Mouse (Mus musculus) cerebellum, adult 9-11 months (tissue): ENCODE measurements around the gene Akain1.

ENCODE experiments used
- DNase-seq: peaks from one replicate; pipeline ENCODE4 v3.0.0; 2022

Akain1 gene

DNA sequence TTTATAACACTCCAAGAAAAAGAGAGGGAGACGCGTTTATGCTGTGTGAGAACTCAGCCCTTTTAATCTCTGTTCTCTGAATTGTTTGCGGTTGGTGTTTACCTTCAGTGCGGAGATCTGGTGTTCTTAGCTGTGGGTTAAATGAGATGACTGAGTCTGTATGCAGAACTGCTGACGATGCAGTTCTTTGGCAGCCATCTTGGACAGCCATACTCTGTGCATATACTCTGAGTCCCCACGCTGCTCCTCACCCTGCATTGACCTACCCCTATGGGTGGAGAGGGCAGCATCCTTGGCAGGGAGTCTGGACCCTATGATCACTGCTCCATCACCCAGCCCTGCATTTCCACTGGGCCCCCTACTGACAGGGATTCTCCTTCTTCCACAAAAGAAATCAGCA, 48.8 kb downstream of the Akain1 start:
- DNase-seq: no peak

DNA sequence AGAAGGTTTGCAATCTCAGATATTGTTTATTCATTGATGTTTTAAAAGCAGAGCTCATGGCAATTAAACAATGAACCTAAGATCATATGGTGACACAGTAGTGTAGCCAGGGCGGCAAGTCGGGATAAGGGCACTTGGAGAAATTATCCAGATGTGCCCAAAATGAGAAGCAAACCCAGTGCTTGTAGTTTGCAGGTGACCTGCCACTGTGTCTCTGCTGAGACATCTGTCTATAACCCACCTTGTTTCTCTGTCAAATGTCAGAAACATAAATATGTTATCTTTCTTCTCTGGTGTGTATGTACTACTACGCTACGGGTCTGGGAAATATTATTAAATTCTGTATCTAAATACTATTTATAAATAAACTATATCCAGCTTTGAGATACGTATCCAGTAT, 49.7 kb downstream of the Akain1 start:
- no peak for DNase-seq

DNA sequence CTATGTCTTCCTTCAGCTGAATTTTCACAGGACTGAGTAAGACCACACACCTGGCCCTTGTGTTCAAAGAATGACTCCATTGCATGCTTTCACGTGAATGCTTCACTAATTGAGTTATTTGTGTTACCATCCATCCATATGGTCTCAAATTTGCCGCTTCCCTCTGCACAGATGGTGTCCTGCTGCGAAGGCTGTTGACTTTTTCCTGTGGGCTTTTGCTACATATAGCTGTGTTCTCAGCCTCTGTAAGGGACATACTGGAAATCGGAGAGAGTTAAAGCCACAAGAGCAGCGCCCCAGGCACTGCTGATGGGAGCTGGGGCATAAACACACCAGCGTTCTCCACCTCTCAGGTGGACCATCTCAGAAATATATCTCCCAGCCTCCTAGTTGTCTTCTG, 53.2 kb downstream of the Akain1 start:
- peak; percentile 30 for DNase-seq

DNA sequence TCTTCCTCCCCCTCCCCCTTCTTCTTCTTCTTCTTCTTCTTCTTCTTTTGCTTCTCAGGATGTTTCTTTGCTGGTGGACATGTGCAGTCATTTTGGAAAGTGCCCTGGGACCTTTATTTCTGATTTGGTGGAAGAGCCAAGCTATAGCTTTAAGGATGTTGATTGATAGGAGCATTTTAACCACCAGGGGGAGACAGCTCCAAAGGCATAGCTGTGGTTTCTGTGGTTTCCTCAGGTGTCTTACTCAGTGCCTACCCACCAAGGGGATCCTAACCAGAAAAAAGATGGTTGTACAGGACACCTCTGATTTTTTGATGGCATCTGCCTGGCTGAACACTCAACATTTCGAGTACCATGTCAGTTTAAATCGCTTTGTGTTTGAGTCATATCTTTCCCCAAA, 56.4 kb downstream of the Akain1 start:
- DNase-seq: no peak

DNA sequence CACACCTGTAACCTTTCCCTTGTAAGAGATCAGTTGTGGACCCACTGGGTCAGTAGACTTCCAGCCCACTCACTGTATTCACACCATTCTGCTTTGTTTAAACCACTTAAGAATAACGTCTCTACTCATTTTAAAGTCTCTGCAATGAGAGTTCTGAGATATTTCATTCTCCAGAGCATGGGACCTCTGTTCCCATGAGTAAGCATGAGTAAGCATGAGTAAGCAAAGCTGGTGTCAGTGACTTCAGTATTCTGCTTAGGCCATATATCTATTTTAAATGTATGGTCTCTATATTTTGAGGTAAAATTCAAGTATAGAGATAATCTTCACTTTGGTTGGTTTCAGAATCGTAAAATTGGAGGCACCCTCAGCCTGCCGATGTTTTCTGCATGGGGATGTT, 57.0 kb downstream of the Akain1 start:
- DNase-seq: no peak

DNA sequence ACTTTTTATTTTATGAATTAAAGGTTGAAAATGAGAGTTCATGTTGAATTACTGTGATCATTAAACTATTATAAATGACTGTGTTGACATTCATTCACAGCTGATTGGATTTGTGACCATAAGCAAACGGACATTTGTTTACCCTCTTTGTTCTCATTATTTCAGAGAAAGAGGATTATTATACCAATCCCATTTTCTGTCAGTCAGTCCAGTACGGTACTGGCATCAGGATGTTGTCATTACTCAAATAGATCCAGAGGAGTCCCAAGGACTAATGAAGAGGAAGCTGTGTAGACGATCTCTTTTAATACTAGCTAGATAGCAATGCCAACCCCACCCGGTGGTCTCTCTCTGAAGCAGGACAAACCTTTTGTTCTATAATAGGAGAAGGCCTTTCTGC, 58.2 kb downstream of the Akain1 start:
- DNase-seq: no peak

DNA sequence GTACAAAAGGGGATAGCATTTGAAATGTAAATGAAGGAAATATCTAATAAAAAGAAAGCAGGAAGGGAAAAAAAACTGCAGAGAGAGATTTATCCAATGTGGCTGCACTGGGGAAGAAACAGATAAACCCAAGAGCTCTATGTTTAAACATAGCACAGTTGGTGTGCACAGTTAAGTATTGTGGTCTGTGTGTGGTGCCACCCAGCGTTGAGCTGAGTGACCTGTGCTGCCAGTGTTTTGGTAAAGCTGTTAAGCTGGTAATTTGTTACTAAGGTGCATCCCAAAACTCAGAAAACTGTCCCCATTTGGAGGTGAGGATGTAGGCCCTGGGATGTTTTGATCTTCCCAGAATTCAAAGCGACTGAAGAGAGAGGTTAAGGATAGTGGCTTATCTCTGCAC, 59.8 kb downstream of the Akain1 start:
- DNase-seq: no peak

DNA sequence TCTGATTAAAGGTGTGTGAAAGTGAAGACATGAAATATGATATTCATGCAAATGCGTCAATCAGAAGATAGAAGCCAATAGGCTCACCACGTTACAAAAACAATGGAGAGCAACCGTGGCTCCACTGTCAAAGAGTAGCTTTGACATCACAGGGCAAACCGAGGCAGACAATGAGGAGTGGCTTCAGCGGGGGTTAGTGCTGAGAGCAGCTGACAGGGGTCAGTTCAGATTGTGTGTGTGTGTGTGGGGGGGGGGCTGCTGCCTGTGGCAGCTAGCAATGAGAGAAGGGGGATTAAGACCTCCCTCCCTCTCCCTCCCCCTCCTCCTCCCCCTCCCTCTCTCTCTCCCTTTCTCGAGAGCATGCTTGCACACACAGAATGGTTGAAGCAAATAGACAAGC, 60.3 kb downstream of the Akain1 start:
- no peak for DNase-seq

DNA sequence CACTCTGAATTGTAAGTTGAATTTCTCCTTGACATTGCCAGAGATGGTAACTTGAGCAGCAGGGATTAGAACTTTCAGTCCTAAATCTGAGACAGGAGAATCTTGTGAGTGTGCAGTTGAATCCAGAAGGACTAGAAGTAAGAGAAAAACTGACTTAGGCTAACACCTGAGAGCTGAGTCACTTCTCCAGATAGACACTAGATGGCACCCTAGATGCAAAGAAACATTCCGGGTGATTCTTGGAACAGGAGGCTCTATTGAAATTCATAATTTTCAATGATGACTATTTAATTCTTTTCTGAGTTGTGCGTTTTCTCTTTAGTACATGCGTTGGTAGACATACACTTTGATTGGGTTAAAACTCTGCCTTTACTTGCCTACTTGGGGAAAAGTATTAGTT, 66.9 kb downstream of the Akain1 start:
- no peak for DNase-seq

DNA sequence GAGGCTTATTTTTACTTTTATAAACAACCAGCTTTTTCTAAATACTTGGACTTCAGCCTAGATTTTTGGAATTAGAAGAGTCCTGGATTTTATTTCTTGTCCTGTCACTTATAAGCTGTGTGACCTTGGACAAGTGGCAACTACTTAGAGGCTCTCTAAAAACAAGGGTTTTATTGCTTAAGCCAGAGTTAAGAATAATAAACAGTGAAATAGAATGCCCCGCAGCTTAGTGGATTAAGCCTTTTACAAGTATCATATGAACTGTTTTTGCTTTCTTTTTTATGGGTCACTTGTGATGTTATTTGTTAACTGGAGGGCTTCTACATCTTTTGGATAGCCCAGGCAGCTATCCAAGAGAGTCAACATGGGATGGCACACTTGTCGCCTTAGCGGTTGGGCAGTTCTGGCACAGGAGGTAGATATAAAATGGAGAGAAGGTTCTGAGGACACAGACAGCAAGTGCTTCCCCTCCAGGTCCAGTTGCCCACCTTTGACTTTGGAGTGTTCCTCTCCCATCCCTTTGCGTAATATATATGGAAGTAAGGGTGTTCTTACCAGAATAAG, 77.3 kb downstream of the Akain1 start:
- no peak for DNase-seq

DNA sequence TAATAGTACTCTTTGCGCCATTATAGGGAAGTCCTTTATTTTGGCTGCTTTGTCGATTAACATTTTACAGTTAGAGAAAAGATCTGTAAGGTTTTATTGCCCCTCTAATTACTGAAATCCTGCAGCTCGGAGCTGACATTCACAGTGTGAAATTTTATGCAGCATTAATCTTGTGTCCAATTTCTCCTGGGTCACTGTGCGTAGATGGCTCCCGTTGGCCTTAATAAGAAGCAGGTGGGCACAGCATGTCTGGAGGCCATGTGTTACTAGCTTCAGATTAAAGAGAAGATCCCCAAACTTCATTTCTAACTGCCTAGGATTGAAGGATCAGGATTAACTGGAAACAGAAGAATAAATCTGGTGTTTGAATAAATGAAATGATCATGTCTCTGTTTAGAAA, 92.3 kb downstream of the Akain1 start:
- no peak for DNase-seq
